Mouse (Mus musculus) limb, embryonic 15.5 days (tissue): ENCODE data around the gene Cd72. TPM values are rescaled to one million over a fixed set of nuclear protein-coding genes. Genes with fewer than 3 reads are reported as not detected.

Experiments
- ATAC-seq: fragments of 200-750 bp; cut with Nextera tagmentation; 2 replicates; pipeline ENCODE4 v1.8.0; 2017; ENCODE audit warnings: low read depth, moderate TSS enrichment; ENCODE audit not compliant: insufficient number of reproducible peaks, low FRiP score, low TSS enrichment
- H3K27ac ChIP-seq: fragments of 300-500 bp; sonication (generic); 2 replicates; pipeline ENCODE4 v1.5.1; 2015; ENCODE audit warnings: moderate library complexity, mild to moderate bottlenecking, inconsistent platforms
- H3K27me3 ChIP-seq: fragments of 300-500 bp; sonication (generic); 2 replicates; pipeline ENCODE4 v1.6.1; 2015; ENCODE audit warnings: inconsistent platforms
- H3K36me3 ChIP-seq: fragments of 300-500 bp; sonication (generic); 2 replicates; pipeline ENCODE4 v1.6.1; 2015; ENCODE audit warnings: inconsistent platforms
- H3K4me1 ChIP-seq: fragments of 300-500 bp; sonication (generic); 2 replicates; pipeline ENCODE4 v1.6.1; 2015; ENCODE audit warnings: inconsistent platforms
- H3K4me2 ChIP-seq: fragments of 300-500 bp; sonication (generic); 2 replicates; pipeline ENCODE4 v1.6.1; 2015; ENCODE audit warnings: mild to moderate bottlenecking, inconsistent platforms
- H3K4me3 ChIP-seq: fragments of 300-500 bp; sonication (generic); 2 replicates; pipeline ENCODE4 v1.5.1; 2015; ENCODE audit warnings: mild to moderate bottlenecking, inconsistent platforms
- H3K9ac ChIP-seq: fragments of 300-500 bp; sonication (generic); 2 replicates; pipeline ENCODE4 v1.6.1; 2015; ENCODE audit warnings: inconsistent platforms
- H3K9me3 ChIP-seq: fragments of 300-500 bp; sonication (generic); 2 replicates; pipeline ENCODE4 v1.6.1; 2016; ENCODE audit warnings: inconsistent platforms
- WGBS: fragments of 180-500 bp; shearing (Covaris S2); methylation state at CpG from one replicate; pipeline ENCODE4 v1.1.7; 2015; 5-methylcytosine and 5-hydroxymethylcytosine counted together
- polyA plus RNA-seq: library from polyadenylated mRNA; unstranded; fragments of >200 nt; fragmentation: Nextera tagmentation; extraction: Ambion mirVana; gene quantifications from 2 replicates; pipeline ENCODE4 v1.2.1, GENCODE M21; 2015

The Cd72 gene
- polyA plus RNA-seq, 1 experiment from 2014 or later, result 4.1 TPM

DNA sequence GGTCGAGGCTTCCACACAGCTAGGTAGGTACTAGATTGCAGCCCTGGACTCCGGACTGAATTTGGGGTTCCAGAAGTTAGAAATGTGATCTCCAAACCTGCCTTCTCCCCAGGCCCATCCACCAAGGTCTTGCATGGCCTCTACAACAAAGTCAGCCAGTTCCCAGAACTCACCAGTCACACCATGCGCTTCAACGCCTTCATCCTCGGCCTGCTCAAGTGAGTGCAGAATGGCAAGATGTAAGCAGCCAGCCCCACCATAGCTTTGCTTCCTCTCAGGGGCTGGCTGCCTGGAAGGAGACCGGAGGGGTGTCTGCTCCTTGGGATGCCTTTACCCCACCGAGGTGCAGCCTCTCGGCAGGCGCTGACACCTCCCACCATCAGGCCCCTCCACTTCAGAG is 30.4 kb downstream of the Cd72 start:
- no peak overlapping the region for H3K4me3 ChIP-seq
- H3K9ac ChIP-seq, result no peak overlapping the region
- peaks cover 58% of the 10 kb centered on the region for H3K36me3 ChIP-seq
- H3K4me2 ChIP-seq, result no peak overlapping the region
- H3K27ac ChIP-seq, result no peak overlapping the region
- 74% methylated on average over 9 of the region's 9 CpGs for WGBS
- no peak for ATAC-seq
- H3K9me3 ChIP-seq, result no peaks in the 10 kb centered on the region
- peaks cover 43% of the 10 kb centered on the region for H3K4me1 ChIP-seq
- peaks cover 60% of the 10 kb centered on the region for H3K27me3 ChIP-seq

DNA sequence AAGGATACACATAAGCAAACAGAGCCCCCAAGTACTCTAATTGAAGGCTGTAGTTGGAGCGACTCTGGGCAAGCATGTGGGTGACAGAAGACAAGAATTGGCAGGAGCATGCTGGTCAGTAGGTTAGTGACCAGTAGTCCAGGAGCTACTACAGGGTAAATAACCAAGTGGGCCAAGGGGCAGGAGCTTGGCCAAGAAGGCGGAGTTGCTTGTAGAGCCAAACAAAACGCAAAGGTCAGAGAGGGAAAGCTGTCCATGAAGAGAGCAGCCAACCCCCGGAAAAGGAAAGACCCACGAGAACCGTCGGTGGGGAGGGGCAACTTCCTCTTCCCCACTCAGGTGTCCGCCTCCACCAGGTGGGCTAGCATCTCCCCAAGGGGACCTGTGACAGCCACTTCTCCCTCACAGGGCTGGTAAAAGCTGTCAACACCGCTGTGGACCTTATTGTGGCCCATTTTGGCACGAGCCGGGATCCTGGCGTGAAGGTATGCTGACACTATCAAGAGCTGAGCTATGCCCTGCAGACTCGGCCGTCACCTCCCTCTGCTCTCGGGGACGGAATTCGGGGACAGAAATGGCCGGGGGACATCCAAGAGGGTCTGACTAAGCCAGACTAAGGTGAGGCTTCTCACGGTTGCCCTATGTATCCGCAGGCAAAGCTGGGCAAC is 31.0 kb downstream of the Cd72 start:
- H3K36me3 ChIP-seq, result peaks cover 60% of the 10 kb centered on the region
- WGBS, result 87% methylated on average over 20 of the region's 20 CpGs
- no peak for ATAC-seq
- H3K4me1 ChIP-seq, result peaks cover 36% of the 10 kb centered on the region
- no peaks in the 10 kb centered on the region for H3K9me3 ChIP-seq
- no peak overlapping the region for H3K4me3 ChIP-seq
- H3K27me3 ChIP-seq, result peaks cover 53% of the 10 kb centered on the region
- no peak overlapping the region for H3K4me2 ChIP-seq
- H3K27ac ChIP-seq, result no peak overlapping the region
- H3K9ac ChIP-seq, result no peak overlapping the region

DNA sequence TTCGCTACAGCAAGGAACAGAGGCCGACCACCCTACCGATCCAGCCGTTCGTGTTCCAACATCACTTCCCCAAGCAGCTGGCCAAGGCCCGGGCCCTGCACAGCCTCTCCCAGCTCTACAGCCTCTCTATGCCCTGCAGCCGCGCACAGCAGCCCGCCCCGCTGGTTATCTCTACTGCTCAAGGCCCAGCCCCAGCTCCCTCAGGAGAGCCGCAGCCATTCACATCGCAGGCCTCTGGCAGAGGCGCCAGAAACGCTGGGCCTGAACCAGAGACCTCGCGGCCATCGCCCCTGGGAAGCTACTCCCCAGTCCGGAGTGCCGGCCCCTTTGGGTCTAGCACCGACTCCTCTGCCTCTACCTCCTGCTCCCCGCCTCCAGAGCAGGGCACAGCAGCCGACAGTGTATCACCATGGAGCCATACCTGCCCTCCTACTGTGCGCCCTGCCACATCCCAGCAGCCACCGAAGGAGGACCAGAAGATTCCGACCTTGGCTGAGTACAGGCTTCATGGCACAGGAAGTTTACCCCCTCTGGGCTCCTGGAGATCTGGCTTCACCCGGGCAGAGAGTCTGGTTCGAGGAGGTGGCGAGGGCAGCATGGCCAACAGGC is 32.7 kb downstream of the Cd72 start:
- Histone ChIP-seq H3K9me3 (no peaks in the 10 kb centered on the region), H3K36me3 (peaks cover 68% of the 10 kb centered on the region), H3K4me1 (peaks cover 24% of the 10 kb centered on the region), H3K9ac (no peak overlapping the region), H3K4me2 (no peak overlapping the region), H3K27ac (no peak overlapping the region), H3K4me3 (no peak overlapping the region), H3K27me3 (peaks cover 36% of the 10 kb centered on the region)
- 74% methylated on average over 28 of the region's 28 CpGs for WGBS
- ATAC-seq, result no peak

DNA sequence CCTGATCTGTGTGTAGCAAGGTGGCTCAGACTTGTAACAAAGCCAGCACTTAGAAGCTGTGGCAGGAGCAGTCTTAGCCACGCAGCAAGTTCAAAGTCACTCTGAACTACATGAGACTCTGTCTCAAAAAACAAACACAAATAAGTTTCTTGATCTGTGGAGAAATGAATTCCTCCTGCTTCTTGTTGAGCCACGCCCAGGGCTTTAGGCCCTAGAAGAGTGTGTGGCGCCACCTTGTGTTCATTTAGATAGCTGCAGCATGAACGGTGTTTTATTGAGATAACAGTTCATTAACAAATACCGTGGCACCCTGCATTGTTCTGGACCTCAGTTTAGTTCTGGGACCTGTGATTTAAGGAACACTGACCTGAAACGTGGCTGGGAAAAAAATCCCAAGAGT is 34.1 kb downstream of the Cd72 start:
- H3K4me3 ChIP-seq, result no peak overlapping the region
- peaks cover 71% of the 10 kb centered on the region for H3K36me3 ChIP-seq
- peak overlapping the region; percentile 47; the same call in 1 of the 2 replicates for H3K27ac ChIP-seq
- WGBS, result 2% methylated on average over 6 of the region's 6 CpGs
- H3K27me3 ChIP-seq, result peaks cover 22% of the 10 kb centered on the region
- ATAC-seq, result no peak
- H3K9ac ChIP-seq, result no peak overlapping the region
- no peak overlapping the region for H3K4me2 ChIP-seq
- H3K4me1 ChIP-seq, result peaks cover 10% of the 10 kb centered on the region
- H3K9me3 ChIP-seq, result no peaks in the 10 kb centered on the region

DNA sequence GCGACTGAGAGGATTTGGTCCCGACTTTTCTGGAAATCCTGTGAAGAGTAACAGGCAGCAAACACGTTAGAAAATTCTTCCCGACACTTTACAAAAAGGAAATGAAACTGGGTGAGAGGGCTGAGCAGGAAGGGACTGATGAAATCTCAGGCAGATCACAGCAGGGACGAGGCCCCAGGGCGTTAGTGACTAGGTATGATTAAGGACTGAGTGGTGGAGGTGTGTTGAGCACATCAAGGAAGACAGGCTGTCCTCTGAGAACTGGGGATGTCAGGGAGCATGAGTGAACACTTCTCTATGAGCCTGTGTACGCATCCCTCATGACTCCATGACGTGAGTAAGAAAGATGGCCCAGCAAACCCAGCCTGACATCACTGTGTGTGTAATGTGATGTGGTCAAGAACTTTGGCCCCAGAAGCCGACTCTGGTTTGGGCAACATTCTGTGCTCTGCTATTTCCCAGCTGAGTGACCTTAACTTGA is 34.6 kb downstream of the Cd72 start:
- 0 out of 2 replicates have a peak, but pooled peaks cover 7% of the 10 kb centered on the region for H3K4me1 ChIP-seq
- peaks cover 71% of the 10 kb centered on the region for H3K36me3 ChIP-seq
- H3K4me3 ChIP-seq, result no peak overlapping the region
- no peak overlapping the region for H3K4me2 ChIP-seq
- 52% methylated on average over 9 of the region's 9 CpGs for WGBS
- no peaks in the 10 kb centered on the region for H3K9me3 ChIP-seq
- peaks cover 17% of the 10 kb centered on the region for H3K27me3 ChIP-seq
- peak overlapping the region; percentile 47; the same call in 1 of the 2 replicates for H3K27ac ChIP-seq
- ATAC-seq, result no peak
- H3K9ac ChIP-seq, result no peak overlapping the region

DNA sequence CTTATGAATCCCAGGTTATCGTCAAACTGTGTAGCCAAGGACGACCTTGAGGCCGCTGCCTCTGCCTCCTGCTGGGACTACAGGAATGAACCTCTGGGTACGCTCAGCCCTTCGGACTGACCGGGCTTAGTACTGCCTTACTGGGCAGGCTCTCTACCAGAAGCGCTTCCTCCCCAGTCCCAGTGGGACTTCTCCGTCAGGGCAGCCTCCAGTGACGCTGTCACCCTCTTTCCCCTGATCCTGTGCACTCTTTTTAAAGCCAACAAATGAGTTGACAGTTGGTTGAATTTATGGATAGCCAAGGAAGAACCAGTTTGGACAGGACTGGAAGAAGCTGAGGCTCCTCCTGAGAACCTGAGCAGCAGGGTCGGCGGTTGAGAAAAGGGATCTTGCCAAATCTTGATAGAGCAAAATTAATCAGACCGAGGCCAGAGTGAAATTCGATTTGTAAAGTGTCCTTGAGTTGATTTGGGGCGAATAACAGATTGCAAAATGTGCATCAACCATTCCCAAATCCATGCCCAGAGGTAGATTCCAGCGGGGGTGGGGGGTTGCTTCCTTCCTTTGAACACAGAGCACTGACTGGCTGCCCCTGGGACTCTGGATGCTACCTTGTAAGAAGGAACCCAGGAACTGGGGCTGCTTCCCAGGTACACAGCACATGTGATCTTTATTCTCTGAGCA is 35.3 kb downstream of the Cd72 start:
- Histone ChIP-seq H3K27ac (no peak overlapping the region), H3K27me3 (peaks cover 10% of the 10 kb centered on the region), H3K36me3 (peaks cover 69% of the 10 kb centered on the region), H3K9ac (no peak overlapping the region), H3K4me2 (no peak overlapping the region), H3K9me3 (no peaks in the 10 kb centered on the region), H3K4me1 (0 out of 2 replicates have a peak, but pooled peaks cover 7% of the 10 kb centered on the region), H3K4me3 (no peak overlapping the region)
- 51% methylated on average over 15 of the region's 15 CpGs for WGBS
- no peak for ATAC-seq

DNA sequence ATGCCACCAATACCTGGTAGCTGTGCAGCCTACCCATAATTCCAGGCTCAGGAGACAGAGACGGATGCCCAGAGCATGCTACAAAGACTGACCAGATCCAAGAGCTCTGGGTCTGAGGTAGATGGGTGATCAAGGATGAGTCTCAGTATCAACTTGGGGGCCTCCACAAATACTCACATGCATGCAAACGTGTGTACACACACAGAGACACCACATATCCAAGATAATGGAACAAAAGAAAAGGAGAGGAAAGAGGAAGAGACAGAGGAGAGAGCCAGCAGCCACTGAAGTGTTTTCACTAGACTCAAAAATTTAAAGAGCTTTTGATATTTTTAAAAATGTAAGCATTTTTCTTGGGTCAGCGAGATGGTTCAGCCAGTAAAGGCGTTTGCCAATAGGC is 36.0 kb downstream of the Cd72 start:
- Histone ChIP-seq H3K9ac (no peak overlapping the region), H3K4me3 (no peak overlapping the region), H3K27me3 (peaks cover 3% of the 10 kb centered on the region; the same call in 1 of the 2 replicates), H3K36me3 (peaks cover 62% of the 10 kb centered on the region), H3K4me1 (0 out of 2 replicates have a peak, but pooled peaks cover 7% of the 10 kb centered on the region), H3K27ac (no peak overlapping the region), H3K9me3 (no peaks in the 10 kb centered on the region), H3K4me2 (no peak overlapping the region)
- 69% methylated on average over 4 of the region's 4 CpGs for WGBS
- ATAC-seq, result no peak

DNA sequence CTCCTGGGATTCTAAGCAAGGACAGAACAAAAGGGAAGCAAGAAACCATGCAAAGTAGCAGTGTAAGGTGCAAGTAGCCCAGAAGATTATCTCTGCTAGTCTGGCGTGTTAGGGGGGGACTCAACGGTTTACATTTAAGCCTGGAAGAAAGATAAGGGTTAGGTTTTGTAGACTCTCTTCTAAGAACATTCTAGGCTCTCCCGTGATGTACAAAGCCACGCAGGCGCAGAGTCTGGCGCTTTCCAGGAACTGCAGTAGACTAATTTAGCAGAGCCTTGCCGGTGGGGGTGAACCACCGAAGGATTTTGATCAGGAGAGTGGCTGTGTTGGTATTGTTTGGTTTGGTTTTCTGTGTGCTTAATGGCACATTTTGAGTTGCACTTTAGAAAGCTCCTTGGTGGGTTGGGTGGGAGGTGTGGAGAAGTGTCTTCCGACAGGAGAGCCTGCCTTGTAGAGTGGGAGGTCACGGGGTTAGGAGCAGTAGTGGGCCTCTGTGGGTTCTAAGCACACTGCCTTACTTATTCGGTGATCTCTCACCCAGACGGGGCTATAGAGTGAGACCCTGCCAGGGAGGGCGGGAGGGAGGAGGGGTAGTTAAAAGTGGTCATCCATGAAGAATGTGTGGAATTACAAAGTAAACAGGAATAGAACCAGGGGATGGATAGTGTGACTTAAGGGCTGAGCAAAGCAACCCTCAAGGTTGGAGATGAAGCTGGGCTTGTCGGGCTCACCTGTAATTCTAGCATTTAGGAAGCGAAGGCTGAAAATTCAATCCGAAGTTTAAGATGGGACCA is 37.0 kb downstream of the Cd72 start:
- Histone ChIP-seq H3K27me3 (no peaks in the 10 kb centered on the region), H3K9ac (no peak overlapping the region), H3K36me3 (peaks cover 53% of the 10 kb centered on the region), H3K4me3 (no peak overlapping the region), H3K4me2 (no peak overlapping the region), H3K4me1 (0 out of 2 replicates have a peak, but pooled peaks cover 7% of the 10 kb centered on the region), H3K9me3 (no peaks in the 10 kb centered on the region), H3K27ac (no peak overlapping the region)
- no peak for ATAC-seq
- 80% methylated on average over 16 of the region's 16 CpGs for WGBS

DNA sequence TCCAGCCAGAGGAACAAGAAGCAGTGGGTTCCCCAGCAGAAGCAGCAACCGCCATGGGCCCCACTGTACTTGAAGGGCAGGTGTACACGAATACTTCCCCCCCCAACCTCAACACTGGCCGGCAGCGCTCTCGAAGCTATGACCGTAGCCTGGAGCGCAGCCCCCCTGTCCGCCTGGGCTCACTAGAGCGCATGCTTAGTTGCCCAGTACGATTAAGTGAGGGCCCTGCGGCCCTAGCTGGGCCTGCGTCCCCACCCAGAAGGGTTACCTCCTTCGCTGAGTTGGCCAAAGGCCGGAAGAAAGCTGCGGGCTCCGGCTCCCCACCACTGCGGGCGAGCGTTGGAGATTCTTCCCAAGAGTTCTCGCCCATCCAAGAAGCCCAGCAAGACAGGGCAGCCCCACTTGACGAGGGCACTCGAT is 38.3 kb downstream of the Cd72 start:
- peaks cover 45% of the 10 kb centered on the region for H3K36me3 ChIP-seq
- no peak overlapping the region for H3K4me2 ChIP-seq
- no peaks in the 10 kb centered on the region for H3K9me3 ChIP-seq
- H3K27ac ChIP-seq, result no peak overlapping the region
- no peaks in the 10 kb centered on the region for H3K27me3 ChIP-seq
- 0 out of 2 replicates have a peak, but pooled peaks cover 7% of the 10 kb centered on the region for H3K4me1 ChIP-seq
- no peak overlapping the region for H3K9ac ChIP-seq
- ATAC-seq, result no peak
- no peak overlapping the region for H3K4me3 ChIP-seq
- 91% methylated on average over 22 of the region's 22 CpGs for WGBS

DNA sequence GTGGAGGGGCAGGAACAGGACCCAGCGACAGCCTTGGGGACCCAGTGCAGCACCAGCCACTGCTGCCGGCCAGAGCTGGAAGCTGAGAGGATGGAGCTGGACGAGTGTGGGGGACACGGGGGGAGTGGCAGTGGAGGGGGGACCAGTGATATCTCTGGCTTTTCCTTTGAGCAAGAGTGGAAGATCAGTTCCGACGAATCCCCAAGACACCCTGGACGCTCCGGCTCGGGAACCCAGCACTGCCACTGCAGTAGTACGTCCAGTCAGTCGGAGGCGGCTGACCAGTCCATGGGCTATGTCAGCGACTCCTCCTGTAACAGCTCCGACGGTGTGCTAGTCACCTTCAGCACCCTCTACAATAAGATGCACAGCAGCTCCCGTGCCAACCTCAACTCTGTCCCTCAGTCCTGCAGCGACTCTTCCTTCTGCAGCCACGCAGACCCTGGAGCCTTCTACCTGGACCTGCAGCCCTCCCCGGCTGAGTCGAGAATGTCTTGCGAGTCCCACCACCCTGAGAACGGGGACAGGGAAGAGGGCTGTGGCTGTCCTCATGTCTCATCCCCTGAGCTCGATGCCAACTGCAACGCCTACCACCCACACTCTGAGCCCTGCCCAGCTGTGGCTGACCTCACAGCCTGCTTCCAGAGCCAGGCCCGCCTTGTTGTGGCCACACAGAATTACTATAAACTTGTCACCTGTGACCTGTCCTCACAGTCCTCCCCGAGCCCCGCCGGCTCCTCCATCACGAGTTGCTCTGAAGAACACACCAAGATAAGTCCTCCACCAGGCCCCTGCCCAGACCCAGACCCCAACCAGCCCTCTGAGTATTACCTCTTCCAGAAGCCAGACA is 39.0 kb downstream of the Cd72 start:
- Histone ChIP-seq H3K4me1 (0 out of 2 replicates have a peak, but pooled peaks cover 7% of the 10 kb centered on the region), H3K9ac (no peak overlapping the region), H3K27me3 (no peaks in the 10 kb centered on the region), H3K36me3 (peaks cover 43% of the 10 kb centered on the region), H3K4me3 (no peak overlapping the region), H3K9me3 (no peaks in the 10 kb centered on the region), H3K27ac (no peak overlapping the region), H3K4me2 (no peak overlapping the region)
- 90% methylated on average over 29 of the region's 29 CpGs for WGBS
- ATAC-seq, result no peak

DNA sequence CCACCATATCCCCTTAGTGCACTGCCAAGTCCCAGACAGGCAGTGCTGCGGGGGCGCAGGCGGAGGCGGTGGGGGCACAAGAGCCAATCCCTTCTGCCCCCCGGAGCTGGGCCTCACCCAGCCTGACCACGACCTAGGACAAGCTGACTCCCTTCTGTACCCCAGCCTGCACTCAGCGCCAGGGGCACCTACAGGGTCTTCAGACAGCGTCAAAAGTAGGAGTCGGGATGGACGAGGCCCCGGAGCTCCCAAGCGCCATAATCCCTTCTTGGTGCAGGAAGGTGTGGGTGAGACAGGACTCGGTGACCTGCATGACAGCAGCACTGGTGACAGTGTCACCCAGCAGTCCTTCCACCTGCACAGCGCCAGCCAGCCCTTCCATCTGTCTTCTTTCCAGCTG is 39.7 kb downstream of the Cd72 start:
- H3K27me3 ChIP-seq, result no peaks in the 10 kb centered on the region
- peaks cover 43% of the 10 kb centered on the region for H3K36me3 ChIP-seq
- no peak overlapping the region for H3K4me2 ChIP-seq
- no peaks in the 10 kb centered on the region for H3K9me3 ChIP-seq
- no peak for ATAC-seq
- no peak overlapping the region for H3K9ac ChIP-seq
- 0 out of 2 replicates have a peak, but pooled peaks cover 3% of the 10 kb centered on the region for H3K4me1 ChIP-seq
- no peak overlapping the region for H3K4me3 ChIP-seq
- H3K27ac ChIP-seq, result no peak overlapping the region
- 91% methylated on average over 14 of the region's 14 CpGs for WGBS
